Comparison of ENCODE assay signal across 8 mouse cellular contexts in genomic region chr9:61914203-61914916, GRCm38 (mm10). TPM values are rescaled to one million over a fixed set of nuclear protein-coding genes. Genes with fewer than 3 reads are reported as not detected.
DNase-seq lines count a peak whose midpoint lies in the region; ATAC-seq and TF ChIP-seq lines count a peak whose summit lies in the region.

TSS of gene Rplp1 (minus strand) at chr9:61914542.

- H3K27me3 ChIP-seq in embryonic facial prominence, embryonic 15.5 days = no peaks in the 10 kb centered on the region
- no peaks in the 10 kb centered on the region for H3K27me3 ChIP-seq in limb, embryonic 14.5 days (ENCODE audit: control insufficient read depth, insufficient read depth, low read length)
- no peaks in the 10 kb centered on the region for H3K27me3 ChIP-seq in midbrain, postnatal 0 days (ENCODE audit: insufficient read depth, low read length)

- H3K9ac ChIP-seq in embryonic facial prominence, embryonic 15.5 days = peak within 1 kb of the TSS; percentile 78
- peak within 1 kb of the TSS; percentile 92 for H3K9ac ChIP-seq in limb, embryonic 14.5 days (ENCODE audit: low read depth, low read length, severe bottlenecking)
- peak within 1 kb of the TSS; percentile 83 for H3K9ac ChIP-seq in midbrain, postnatal 0 days (replicated peaks; ENCODE audit: low read length, poor library complexity, severe bottlenecking)

- peak within 1 kb of the TSS; percentile 77 for H3K4me2 ChIP-seq in embryonic facial prominence, embryonic 15.5 days (replicated peaks)
- peak within 1 kb of the TSS; percentile 80 for H3K4me2 ChIP-seq in limb, embryonic 14.5 days (replicated peaks; ENCODE audit: low read depth, low read length, severe bottlenecking)
- peak within 1 kb of the TSS; percentile 60 for H3K4me2 ChIP-seq in midbrain, postnatal 0 days (ENCODE audit: low read depth, low read length, poor library complexity, severe bottlenecking)

- TF ChIP-seq CTCF in bone marrow, adult 2 months (IDR thresholded peaks at IDR 0.05; ENCODE audit: control insufficient read depth, insufficient read depth, low read length) = no peak
- no peak for TF ChIP-seq CTCF in midbrain, postnatal 0 days (IDR thresholded peaks at IDR 0.05)

- DNase-seq in 416B (ENCODE audit: low read depth) = peak; percentile 98
- peak; percentile 97 for DNase-seq in heart, adult 8-10 months (ENCODE audit: low spot score)
- DNase-seq in kidney, adult 9 months = peak; percentile 98
- peak; percentile 97 for DNase-seq in limb, embryonic 14.5 days (ENCODE audit: low spot score)
- peak; percentile 98 for DNase-seq in midbrain, postnatal 0 days (ENCODE audit: low spot score)
- peak; percentile 90 to 92 for DNase-seq in spleen, postnatal 14 days (ENCODE audit: low spot score in 2 of 2)

- H3K4me3 ChIP-seq in bone marrow, adult 2 months (replicated peaks; ENCODE audit: control insufficient read depth, low read depth, low read length) = peak within 1 kb of the TSS; percentile 79
- peak within 1 kb of the TSS; percentile 84 for H3K4me3 ChIP-seq in embryonic facial prominence, embryonic 15.5 days (replicated peaks)
- peak within 1 kb of the TSS; percentile 92 for H3K4me3 ChIP-seq in limb, embryonic 14.5 days (replicated peaks; ENCODE audit: low read length)
- H3K4me3 ChIP-seq in midbrain, postnatal 0 days (ENCODE audit: low read depth, low read length) = peak within 1 kb of the TSS; percentile 77

- ATAC-seq in embryonic facial prominence, embryonic 15.5 days (ENCODE audit: insufficient number of reproducible peaks, low FRiP score, low TSS enrichment, low read depth) = peak; percentile 96
- ATAC-seq in limb, embryonic 14.5 days (ENCODE audit: low FRiP score, low read depth) = peak; percentile 96
- ATAC-seq in midbrain, postnatal 0 days (ENCODE audit: low FRiP score) = peak; percentile 95

- peak within 1 kb of the TSS; percentile 70 for H3K27ac ChIP-seq in bone marrow, adult 2 months (ENCODE audit: control insufficient read depth, insufficient read depth, low read depth, low read length, poor library complexity)
- peak within 1 kb of the TSS; percentile 98 for H3K27ac ChIP-seq in embryonic facial prominence, embryonic 15.5 days (replicated peaks)
- peak within 1 kb of the TSS; percentile 87 for H3K27ac ChIP-seq in limb, embryonic 14.5 days (replicated peaks; ENCODE audit: low read depth, low read length)
- H3K27ac ChIP-seq in midbrain, postnatal 0 days (ENCODE audit: low read depth, low read length) = peak within 1 kb of the TSS; percentile 86

- TF ChIP-seq POLR2A in bone marrow, adult 2 months (IDR thresholded peaks at IDR 0.05; ENCODE audit: borderline replicate concordance, control insufficient read depth, low read depth, low read length) = peak; percentile 92; the same call in 1 of the 2 replicates
- peak; percentile 88; the same call in 1 of the 2 replicates for TF ChIP-seq POLR2A in limb, embryonic 14.5 days (IDR thresholded peaks at IDR 0.05; ENCODE audit: borderline replicate concordance, extremely low read depth, insufficient read depth, insufficient read length)

- H3K36me3 ChIP-seq in embryonic facial prominence, embryonic 15.5 days = peaks cover 43% of the 10 kb centered on the region
- H3K36me3 ChIP-seq in limb, embryonic 14.5 days (ENCODE audit: control insufficient read depth, insufficient read depth, low read length) = peaks cover 40% of the 10 kb centered on the region
- peaks cover 16% of the 10 kb centered on the region; the same call in 1 of the 2 replicates for H3K36me3 ChIP-seq in midbrain, postnatal 0 days (ENCODE audit: insufficient read depth, low read length)

- WGBS in bone marrow, adult 2 months = under 1% methylated on average over 70 of the region's 70 CpGs
- WGBS in embryonic facial prominence, embryonic 15.5 days = under 1% methylated on average over 70 of the region's 70 CpGs
- under 1% methylated on average over 63 of the region's 70 CpGs for WGBS in limb, embryonic 14.5 days
- WGBS in midbrain, postnatal 0 days = under 1% methylated on average over 67 of the region's 70 CpGs

- no peaks in the 10 kb centered on the region for H3K9me3 ChIP-seq in embryonic facial prominence, embryonic 15.5 days (replicated peaks)
- H3K9me3 ChIP-seq in limb, embryonic 14.5 days (ENCODE audit: control insufficient read depth, low read length) = no peaks in the 10 kb centered on the region
- H3K9me3 ChIP-seq in midbrain, postnatal 0 days (ENCODE audit: low read length) = no peaks in the 10 kb centered on the region

- no peaks in the 10 kb centered on the region for H3K4me1 ChIP-seq in bone marrow, adult 2 months (ENCODE audit: control insufficient read depth, insufficient read depth, low read length)
- H3K4me1 ChIP-seq in embryonic facial prominence, embryonic 15.5 days = peaks cover 16% of the 10 kb centered on the region
- peaks cover 8% of the 10 kb centered on the region for H3K4me1 ChIP-seq in limb, embryonic 14.5 days (ENCODE audit: control insufficient read depth, insufficient read depth, low read length)
- 0 out of 2 replicates have a peak, but pooled peaks cover 3% of the 10 kb centered on the region for H3K4me1 ChIP-seq in midbrain, postnatal 0 days (ENCODE audit: insufficient read depth, low read length)

RNA-seq across cellular contexts. Expression of gene Rplp1, which starts in this region (rescaled TPM):
- polyA plus RNA-seq in bone marrow, adult 2 months (2011; ENCODE audit: insufficient read depth, insufficient read length, low replicate concordance, missing spikeins) = 4,657 and 4,712 TPM in 2 replicates
- polyA plus RNA-seq in embryonic facial prominence, embryonic 15.5 days (2015; fragmentation: Nextera tagmentation; extraction: Ambion mirVana) = 1,591 and 1,650 TPM in 2 replicates
- total RNA-seq in heart, adult 8-10 months (2022) = 1,000 to 10,000 TPM; 1,398 to 1,706 (median 1,515) TPM
- 8,964 and 9,963 TPM in 2 replicates for polyA plus RNA-seq in limb, embryonic 14.5 days (2012; rRNA removed)
- 1,860 and 2,018 TPM in 2 replicates for polyA plus RNA-seq in limb, embryonic 14.5 days (2014; fragmentation: Nextera tagmentation; extraction: Ambion mirVana)
- total RNA-seq in midbrain, postnatal 0 days (2014; rRNA removed) = 3,080 and 3,220 TPM in 2 replicates
- 983 and 1,053 TPM in 2 replicates for polyA plus RNA-seq in midbrain, postnatal 0 days (2015; fragmentation: Nextera tagmentation; extraction: Ambion mirVana)

Comparison
In these comparisons a context has a peak if more than half of its experiments do, and no peak if none do; other contexts are left out.
1. Peak in every context shown above with its lines: DNase-seq, ATAC-seq, H3K4me3 ChIP-seq and H3K27ac ChIP-seq.